Mouse (Mus musculus): ENCODE results near the gene Tfap2c.

DNA sequence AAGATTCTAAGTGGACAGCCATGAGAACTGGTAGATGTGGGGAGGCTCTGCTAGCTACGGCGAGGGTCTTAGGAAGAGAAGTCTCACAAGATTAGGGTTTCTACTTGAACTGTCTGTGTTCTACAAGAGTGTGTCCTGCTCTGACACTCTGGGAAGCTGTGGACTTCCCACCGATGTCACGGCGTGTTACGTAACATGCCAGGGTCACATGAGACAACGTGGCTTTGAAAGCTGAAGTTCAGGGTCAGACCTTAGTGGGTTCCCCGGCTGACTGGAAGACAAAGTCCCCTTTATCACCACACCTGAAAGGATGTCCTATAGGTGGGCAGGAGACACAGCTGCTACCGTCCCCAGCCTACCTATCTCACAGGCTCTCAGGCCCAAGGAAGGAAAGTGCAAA, 48.5 kb downstream of the Tfap2c start:
- TF ChIP-seq POLR2A (IDR thresholded peaks at IDR 0.05; ENCODE audit: control insufficient read depth, low read depth, low read length), result no peak
- no peak for TF ChIP-seq CTCF (IDR thresholded peaks at IDR 0.05; ENCODE audit: control insufficient read depth, insufficient read depth, insufficient replicate concordance, low read depth, low read length)
